Mouse (Mus musculus): ENCODE measurements around the gene Pycr2. TPM values are rescaled to one million over a fixed set of nuclear protein-coding genes. Genes with fewer than 3 reads are reported as not detected.

Gene Pycr2
- polyA plus RNA-seq (2015; fragmentation: Nextera tagmentation; extraction: Ambion mirVana), result 99.6 and 105 TPM in 2 replicates

GRCm38 (mm10) chr1:180904039-180904814 lies at the start of gene Pycr2:
Gene Pycr2 (plus strand): TSS chr1:180904293.
- peaks cover 4% of the 10 kb centered on the region; the same call in 1 of the 2 replicates for H3K36me3 ChIP-seq (ENCODE audit: control insufficient read depth, insufficient read depth, low read length)
- H3K27ac ChIP-seq (ENCODE audit: low read length), result peak within 1 kb of the TSS; percentile 87
- ATAC-seq (ENCODE audit: insufficient read depth, low FRiP score), result peak; percentile 98
- peak within 1 kb of the TSS; percentile 87 for H3K4me2 ChIP-seq (ENCODE audit: low read depth, low read length)
- peak within 1 kb of the TSS; percentile 78 for H3K4me3 ChIP-seq (replicated peaks; ENCODE audit: low read length)
- H3K27me3 ChIP-seq (ENCODE audit: control insufficient read depth, insufficient read depth, low read length), result no peaks in the 10 kb centered on the region
- peaks cover 9% of the 10 kb centered on the region; the same call in 1 of the 2 replicates for H3K4me1 ChIP-seq (ENCODE audit: control insufficient read depth, insufficient read depth, low read length)
- H3K9me3 ChIP-seq (replicated peaks; ENCODE audit: control insufficient read depth, low read length), result no peaks in the 10 kb centered on the region
- H3K9ac ChIP-seq (ENCODE audit: low read length), result peak within 1 kb of the TSS; percentile 85
- whole genome bisulfite sequencing, result under 1% methylated on average over 52 of the region's 52 CpGs

DNA sequence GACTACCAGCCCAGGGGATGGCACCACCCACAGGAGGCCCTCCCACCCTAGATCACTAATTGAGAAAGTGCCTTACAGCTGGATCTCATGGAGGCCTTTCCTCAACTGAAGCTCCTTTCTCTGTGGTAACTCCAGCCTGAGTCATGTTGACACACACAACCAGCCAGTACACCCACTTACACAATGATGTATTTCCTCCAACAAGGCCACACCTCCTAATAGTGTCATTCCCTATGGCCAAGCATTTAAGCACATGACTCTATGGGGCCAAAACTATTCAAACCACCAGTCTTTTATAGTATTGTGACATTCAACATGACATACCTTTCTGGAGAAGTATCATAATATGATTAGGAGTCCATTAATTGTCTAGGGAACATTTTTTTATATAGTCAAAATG lies 45.3 kb upstream of the Pycr2 start:
- Histone ChIP-seq H3K27me3 (ENCODE audit: control insufficient read depth, insufficient read depth, low read length) (no peaks in the 10 kb centered on the region), H3K9ac (ENCODE audit: low read length) (no peak overlapping the region), H3K36me3 (ENCODE audit: control insufficient read depth, insufficient read depth, low read length) (peaks cover 25% of the 10 kb centered on the region; the same call in 1 of the 2 replicates), H3K4me3 (replicated peaks; ENCODE audit: low read length) (no peak overlapping the region), H3K4me2 (ENCODE audit: low read depth, low read length) (no peak overlapping the region), H3K27ac (ENCODE audit: low read length) (no peak overlapping the region), H3K9me3 (replicated peaks; ENCODE audit: control insufficient read depth, low read length) (no peaks in the 10 kb centered on the region), H3K4me1 (ENCODE audit: control insufficient read depth, insufficient read depth, low read length) (no peaks in the 10 kb centered on the region)
- no peak for ATAC-seq (ENCODE audit: insufficient read depth, low FRiP score)

DNA sequence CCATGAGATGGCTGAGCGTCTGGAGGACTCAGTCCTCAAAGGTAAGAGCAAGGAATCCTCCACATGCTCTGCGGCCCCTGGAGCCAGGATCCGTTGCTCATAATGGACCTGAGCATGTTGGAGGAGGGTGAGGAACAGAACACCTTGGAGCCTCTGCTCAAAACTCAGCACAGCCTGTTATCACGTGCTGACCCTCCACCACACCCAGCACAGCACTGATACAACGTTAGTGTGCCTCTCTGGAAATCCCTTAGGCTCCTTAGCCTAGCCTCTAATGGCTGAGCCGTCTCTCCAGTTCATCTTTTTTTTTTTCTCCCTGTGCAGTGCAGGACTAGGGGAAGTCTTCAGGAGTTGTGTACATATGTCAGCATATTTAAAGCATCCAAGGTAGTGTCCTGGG lies 44.1 kb upstream of the Pycr2 start:
- Histone ChIP-seq H3K36me3 (ENCODE audit: control insufficient read depth, insufficient read depth, low read length) (peaks cover 25% of the 10 kb centered on the region; the same call in 1 of the 2 replicates), H3K9ac (ENCODE audit: low read length) (no peak overlapping the region), H3K27ac (ENCODE audit: low read length) (no peak overlapping the region), H3K4me1 (ENCODE audit: control insufficient read depth, insufficient read depth, low read length) (no peaks in the 10 kb centered on the region), H3K27me3 (ENCODE audit: control insufficient read depth, insufficient read depth, low read length) (no peaks in the 10 kb centered on the region), H3K9me3 (replicated peaks; ENCODE audit: control insufficient read depth, low read length) (no peaks in the 10 kb centered on the region), H3K4me3 (replicated peaks; ENCODE audit: low read length) (no peak overlapping the region), H3K4me2 (ENCODE audit: low read depth, low read length) (no peak overlapping the region)
- no peak for ATAC-seq (ENCODE audit: insufficient read depth, low FRiP score)
- 81% methylated on average over 6 of the region's 6 CpGs for WGBS

GRCm38 (mm10) chr1:180863606-180864005 lies 40.5 kb upstream of the Pycr2 start:
- Histone ChIP-seq H3K27ac (ENCODE audit: low read length) (no peak overlapping the region), H3K4me1 (ENCODE audit: control insufficient read depth, insufficient read depth, low read length) (no peaks in the 10 kb centered on the region), H3K4me2 (ENCODE audit: low read depth, low read length) (no peak overlapping the region), H3K4me3 (replicated peaks; ENCODE audit: low read length) (no peak overlapping the region), H3K9ac (ENCODE audit: low read length) (no peak overlapping the region), H3K9me3 (replicated peaks; ENCODE audit: control insufficient read depth, low read length) (no peaks in the 10 kb centered on the region), H3K27me3 (ENCODE audit: control insufficient read depth, insufficient read depth, low read length) (no peaks in the 10 kb centered on the region), H3K36me3 (ENCODE audit: control insufficient read depth, insufficient read depth, low read length) (peaks cover 21% of the 10 kb centered on the region; the same call in 1 of the 2 replicates)
- ATAC-seq (ENCODE audit: insufficient read depth, low FRiP score), result no peak
- 11% methylated on average over 1 of the region's 1 CpGs for WGBS

DNA sequence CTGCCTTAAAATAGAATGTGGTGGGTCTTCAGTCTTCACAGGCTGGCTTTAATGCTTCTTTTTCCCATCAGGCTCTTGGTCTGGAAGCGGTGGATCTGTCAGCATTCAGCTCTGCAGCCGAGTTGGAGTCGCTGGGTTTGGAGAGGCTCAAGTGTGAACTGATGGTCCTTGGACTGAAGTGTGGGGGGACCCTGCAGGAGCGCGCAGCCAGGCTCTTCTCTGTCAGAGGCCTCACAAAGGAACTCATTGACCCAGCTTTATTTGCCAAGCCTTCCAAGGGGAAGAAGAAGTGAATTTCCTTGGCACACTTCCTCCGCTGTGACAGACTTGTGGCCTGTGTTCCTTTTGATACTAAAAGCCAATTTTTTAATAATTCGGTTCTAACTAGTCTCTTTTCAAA lies 38.1 kb upstream of the Pycr2 start:
- Histone ChIP-seq H3K4me1 (ENCODE audit: control insufficient read depth, insufficient read depth, low read length) (no peaks in the 10 kb centered on the region), H3K9me3 (replicated peaks; ENCODE audit: control insufficient read depth, low read length) (no peaks in the 10 kb centered on the region), H3K27me3 (ENCODE audit: control insufficient read depth, insufficient read depth, low read length) (no peaks in the 10 kb centered on the region), H3K36me3 (ENCODE audit: control insufficient read depth, insufficient read depth, low read length) (peaks cover 14% of the 10 kb centered on the region; the same call in 1 of the 2 replicates), H3K9ac (ENCODE audit: low read length) (no peak overlapping the region), H3K4me2 (ENCODE audit: low read depth, low read length) (no peak overlapping the region), H3K4me3 (replicated peaks; ENCODE audit: low read length) (no peak overlapping the region), H3K27ac (ENCODE audit: low read length) (no peak overlapping the region)
- WGBS, result 87% methylated on average over 7 of the region's 7 CpGs
- no peak for ATAC-seq (ENCODE audit: insufficient read depth, low FRiP score)

GRCm38 (mm10) chr1:180870122-180870650 lies 33.9 kb upstream of the Pycr2 start:
- no peak overlapping the region for H3K27ac ChIP-seq (ENCODE audit: low read length)
- H3K36me3 ChIP-seq (ENCODE audit: control insufficient read depth, insufficient read depth, low read length), result peaks cover 9% of the 10 kb centered on the region; the same call in 1 of the 2 replicates
- no peak overlapping the region for H3K4me3 ChIP-seq (replicated peaks; ENCODE audit: low read length)
- H3K9ac ChIP-seq (ENCODE audit: low read length), result no peak overlapping the region
- H3K4me2 ChIP-seq (ENCODE audit: low read depth, low read length), result no peak overlapping the region
- WGBS, result 67% methylated on average over 13 of the region's 13 CpGs
- H3K27me3 ChIP-seq (ENCODE audit: control insufficient read depth, insufficient read depth, low read length), result no peaks in the 10 kb centered on the region
- no peak for ATAC-seq (ENCODE audit: insufficient read depth, low FRiP score)
- H3K9me3 ChIP-seq (replicated peaks; ENCODE audit: control insufficient read depth, low read length), result no peaks in the 10 kb centered on the region
- H3K4me1 ChIP-seq (ENCODE audit: control insufficient read depth, insufficient read depth, low read length), result no peaks in the 10 kb centered on the region

DNA sequence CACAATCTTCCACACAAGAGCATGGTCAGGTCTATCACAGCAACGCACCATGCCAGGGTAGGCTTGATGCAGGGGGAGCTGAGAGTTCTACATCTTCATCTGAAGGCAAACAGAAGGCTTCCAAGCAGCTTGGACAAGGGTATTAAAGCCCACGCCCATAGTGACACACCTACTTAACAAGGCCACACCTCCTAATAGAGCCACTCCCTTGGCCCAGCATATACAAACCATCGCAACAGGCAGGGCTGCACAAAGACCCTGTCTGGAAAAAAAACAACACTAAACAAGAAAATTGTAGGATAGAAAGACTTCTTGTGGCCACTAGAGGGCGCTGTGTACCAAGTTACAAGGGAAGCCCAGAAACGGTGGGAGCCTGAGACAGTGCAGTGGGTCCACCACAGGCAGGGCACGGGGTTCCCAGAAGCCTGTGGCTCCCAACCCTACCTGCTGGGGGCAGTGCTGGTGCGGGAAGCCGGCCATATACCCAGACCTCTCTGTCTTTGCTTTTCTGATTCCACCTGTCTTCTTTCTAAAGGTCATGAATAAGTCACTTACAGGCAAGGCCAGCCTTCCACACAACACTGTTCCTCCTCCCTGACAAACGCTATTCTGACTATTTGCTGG lies 30.1 kb upstream of the Pycr2 start:
- no peak overlapping the region for H3K9ac ChIP-seq (ENCODE audit: low read length)
- no peak overlapping the region for H3K27ac ChIP-seq (ENCODE audit: low read length)
- H3K9me3 ChIP-seq (replicated peaks; ENCODE audit: control insufficient read depth, low read length), result no peaks in the 10 kb centered on the region
- WGBS, result 19% methylated on average over 9 of the region's 9 CpGs
- H3K4me1 ChIP-seq (ENCODE audit: control insufficient read depth, insufficient read depth, low read length), result no peaks in the 10 kb centered on the region
- no peaks in the 10 kb centered on the region for H3K36me3 ChIP-seq (ENCODE audit: control insufficient read depth, insufficient read depth, low read length)
- ATAC-seq (ENCODE audit: insufficient read depth, low FRiP score), result no peak
- H3K4me3 ChIP-seq (replicated peaks; ENCODE audit: low read length), result no peak overlapping the region
- no peaks in the 10 kb centered on the region for H3K27me3 ChIP-seq (ENCODE audit: control insufficient read depth, insufficient read depth, low read length)
- no peak overlapping the region for H3K4me2 ChIP-seq (ENCODE audit: low read depth, low read length)

GRCm38 (mm10) chr1:180874615-180875014 lies 29.5 kb upstream of the Pycr2 start:
- Histone ChIP-seq H3K9me3 (replicated peaks; ENCODE audit: control insufficient read depth, low read length) (no peaks in the 10 kb centered on the region), H3K36me3 (ENCODE audit: control insufficient read depth, insufficient read depth, low read length) (no peaks in the 10 kb centered on the region), H3K27ac (ENCODE audit: low read length) (no peak overlapping the region), H3K4me1 (ENCODE audit: control insufficient read depth, insufficient read depth, low read length) (no peaks in the 10 kb centered on the region), H3K9ac (ENCODE audit: low read length) (no peak overlapping the region), H3K4me2 (ENCODE audit: low read depth, low read length) (no peak overlapping the region), H3K4me3 (replicated peaks; ENCODE audit: low read length) (no peak overlapping the region), H3K27me3 (ENCODE audit: control insufficient read depth, insufficient read depth, low read length) (no peaks in the 10 kb centered on the region)
- WGBS, result 79% methylated on average over 2 of the region's 2 CpGs
- ATAC-seq (ENCODE audit: insufficient read depth, low FRiP score), result no peak

- Histone ChIP-seq H3K27me3 (ENCODE audit: control insufficient read depth, insufficient read depth, low read length) (no peaks in the 10 kb centered on the region), H3K4me1 (ENCODE audit: control insufficient read depth, insufficient read depth, low read length) (no peaks in the 10 kb centered on the region), H3K36me3 (ENCODE audit: control insufficient read depth, insufficient read depth, low read length) (no peaks in the 10 kb centered on the region), H3K4me2 (ENCODE audit: low read depth, low read length) (no peak overlapping the region), H3K4me3 (replicated peaks; ENCODE audit: low read length) (no peak overlapping the region), H3K9me3 (replicated peaks; ENCODE audit: control insufficient read depth, low read length) (no peaks in the 10 kb centered on the region), H3K9ac (ENCODE audit: low read length) (no peak overlapping the region), H3K27ac (ENCODE audit: low read length) (no peak overlapping the region)
- WGBS, result 86% methylated on average over 9 of the region's 9 CpGs
- ATAC-seq (ENCODE audit: insufficient read depth, low FRiP score), result no peak
These were observed 29.0 kb upstream of the Pycr2 start for GRCm38 (mm10) chr1:180875126-180875525.
